Mouse (Mus musculus) gastrocnemius, postnatal 36 days (tissue): ENCODE data around the gene Plekhm3. TPM values are rescaled to one million over a fixed set of nuclear protein-coding genes. Genes with fewer than 3 reads are reported as not detected.

Experiments
- DNase-seq, 2 experiments: peaks; one replicate each; pipeline ENCODE4 v3.0.0; 2022
- intact Hi-C: fragments of 180-260 bp; cut with DNase I; formaldehyde crosslinking; loops from one replicate; pipeline ENCODE4 v1.15.1; 2025
- total RNA-seq, 2 experiments: library from RNA; stranded (reverse); gene quantifications; 2 replicates each; pipeline ENCODE4 v1.2.3; 2021

The Plekhm3 gene
- total RNA-seq, 2 experiments from 2014 or later: 4.7 to 6.7 TPM

DNA sequence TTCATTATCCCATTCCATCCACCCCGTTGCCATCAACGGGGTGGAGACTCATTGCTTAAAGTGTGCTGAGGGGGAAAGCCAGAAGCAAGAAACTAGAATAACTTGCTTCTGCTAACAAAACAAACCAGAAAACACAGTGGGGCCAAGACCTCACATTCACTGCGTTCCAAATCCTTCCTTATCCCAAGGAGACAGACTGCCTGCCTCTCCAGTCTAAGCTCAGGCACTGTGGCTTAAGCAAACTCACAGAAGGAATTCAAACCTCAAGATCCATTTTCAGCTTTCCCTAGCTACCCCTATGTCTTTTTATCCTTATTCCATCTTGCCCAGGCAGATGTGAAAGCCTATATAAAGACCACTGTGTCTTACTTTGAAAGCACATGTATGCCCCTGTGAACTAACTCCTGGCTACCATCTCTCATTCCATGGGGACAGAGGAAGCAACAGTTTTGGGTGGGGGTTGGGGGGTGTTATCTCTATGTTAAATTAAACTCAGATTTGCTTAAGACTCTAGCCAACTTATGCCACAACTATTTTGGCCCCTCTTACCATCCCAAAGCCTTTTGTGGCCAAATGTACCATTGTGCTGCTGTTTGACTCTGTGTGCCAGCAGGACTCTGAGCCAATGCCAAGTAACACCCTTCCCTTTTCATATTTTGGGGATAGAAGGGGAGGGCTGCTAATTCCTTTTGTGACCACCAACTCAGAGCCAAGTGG lies 112.6 kb downstream of the Plekhm3 start:
- DNase-seq: no peak
- intact Hi-C loops: no loop called here

DNA sequence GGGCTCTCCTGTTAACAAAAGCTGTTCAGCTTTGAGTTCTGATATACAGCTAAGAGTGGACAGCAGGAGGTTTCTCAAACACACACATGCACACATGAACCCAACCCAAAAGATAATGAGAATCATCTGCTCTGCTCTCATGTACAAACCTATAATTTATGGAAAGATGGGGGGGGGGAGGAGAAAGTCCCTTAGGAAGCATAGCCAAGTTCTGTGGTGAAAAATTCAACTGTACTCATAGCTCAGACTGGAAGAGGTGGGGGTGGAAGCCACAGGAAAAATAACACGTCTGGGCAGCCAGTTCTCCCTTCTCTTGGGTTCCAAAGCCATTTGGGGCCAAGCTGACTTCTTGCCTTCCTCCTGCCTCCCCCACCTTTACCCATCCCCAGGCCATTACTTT lies 115.7 kb downstream of the Plekhm3 start:
- intact Hi-C loops: no loop called here
- DNase-seq: no peak

GRCm38 (mm10) chr1:64836584-64836983 lies 120.0 kb downstream of the Plekhm3 start:
- peak in 1 of 2 experiments; percentile 7 for DNase-seq
- intact Hi-C loops: loop anchor here (5.0 kb wide), 1 partner anchor 34 kb away; no protein-coding TSS in a partner anchor

DNA sequence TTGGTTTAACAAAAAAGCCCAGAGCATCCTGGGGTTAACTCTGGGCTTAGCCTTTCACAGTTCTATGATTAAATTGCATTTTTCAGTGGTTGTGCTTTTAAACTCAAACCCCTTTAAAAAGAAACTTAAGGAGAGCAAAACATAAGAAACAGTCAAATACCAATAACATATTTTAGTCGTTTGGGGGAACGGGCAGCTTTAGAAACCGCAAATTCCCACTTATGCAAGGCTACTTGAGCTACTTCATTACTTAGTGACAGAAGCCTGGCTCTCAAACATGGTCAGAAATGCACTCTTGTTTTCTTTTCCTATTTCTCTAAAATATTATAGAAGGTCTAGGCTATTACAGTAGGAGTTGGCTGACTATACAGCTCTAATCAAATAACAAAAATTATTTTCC lies 120.5 kb downstream of the Plekhm3 start:
- DNase-seq: no peak
- intact Hi-C loops: loop anchor here (5.0 kb wide), 1 partner anchor 34 kb away; no protein-coding TSS in a partner anchor

GRCm38 (mm10) chr1:64831552-64831951 lies 125.1 kb downstream of the Plekhm3 start:
- DNase-seq: no peak
- intact Hi-C loops: no loop called here

- no peak for DNase-seq
- intact Hi-C loops: no loop called here
These were observed 129.2 kb downstream of the Plekhm3 start for GRCm38 (mm10) chr1:64827434-64827833.

- DNase-seq: no peak
- intact Hi-C loops: no loop called here
These were observed 130.1 kb downstream of the Plekhm3 start for GRCm38 (mm10) chr1:64826348-64827103.

- no peak for DNase-seq
- intact Hi-C loops: no loop called here
These were observed 133.1 kb downstream of the Plekhm3 start for GRCm38 (mm10) chr1:64823564-64823963.

DNA sequence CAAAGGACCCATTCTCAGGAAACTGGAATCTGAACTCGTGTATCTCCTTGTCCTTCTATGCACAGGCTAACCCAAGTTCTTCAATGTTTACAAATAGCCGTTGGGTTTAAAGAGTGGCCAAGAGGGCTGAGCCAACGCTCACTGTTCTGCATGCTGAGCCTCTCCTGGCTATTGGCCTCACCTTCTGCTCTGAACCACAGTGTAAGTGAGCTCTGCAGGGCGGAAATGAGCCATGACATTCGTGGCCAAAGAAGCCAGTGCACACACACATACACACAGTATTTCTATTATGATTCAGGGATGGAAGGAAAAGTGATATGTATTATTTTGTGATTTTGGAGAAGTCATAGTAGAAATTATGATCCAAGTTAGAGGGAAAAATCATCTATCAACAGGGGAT lies 138.9 kb downstream of the Plekhm3 start:
- DNase-seq: no peak
- intact Hi-C loops: no loop called here

DNA sequence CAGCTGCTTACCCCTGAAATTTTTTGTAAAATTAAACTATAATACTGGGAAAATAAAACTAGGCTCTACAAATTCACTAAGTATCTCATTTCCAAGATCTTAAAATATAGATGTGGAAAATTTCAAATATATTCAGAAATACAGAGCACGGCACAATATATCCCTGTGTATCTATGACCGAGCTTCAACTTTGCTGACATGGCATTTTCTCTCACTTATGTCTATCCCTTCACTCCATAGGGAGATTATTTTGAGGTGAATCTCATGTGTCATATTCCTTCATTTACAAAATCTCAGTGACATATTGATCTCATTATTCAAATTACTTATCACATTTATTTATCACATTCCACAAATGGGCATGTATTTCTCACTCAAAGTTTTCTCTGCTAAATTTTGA lies 143.4 kb downstream of the Plekhm3 start:
- no peak for DNase-seq
- intact Hi-C loops: no loop called here

DNA sequence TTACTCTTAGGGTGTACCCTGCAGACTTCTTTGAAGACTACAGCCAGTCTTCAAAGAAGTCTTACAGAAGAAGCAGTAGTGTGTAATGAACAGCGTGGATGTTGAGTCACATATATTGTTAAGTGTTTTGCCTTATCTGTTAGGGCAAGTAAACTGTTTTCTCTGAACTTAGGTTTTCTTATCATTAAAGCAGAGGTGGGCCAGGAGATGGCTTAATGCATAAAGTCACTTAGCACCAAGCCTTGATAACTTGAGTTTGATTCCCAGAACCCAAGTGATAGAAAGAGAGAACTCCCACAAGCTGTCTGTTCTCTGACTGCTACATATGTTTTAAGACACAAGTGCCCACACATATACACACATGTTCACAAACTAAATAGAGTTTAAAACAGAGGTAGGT lies 144.7 kb downstream of the Plekhm3 start:
- DNase-seq: no peak
- intact Hi-C loops: no loop called here

GRCm38 (mm10) chr1:64809085-64809484 lies 147.5 kb downstream of the Plekhm3 start:
- no peak for DNase-seq
- intact Hi-C loops: no loop called here

GRCm38 (mm10) chr1:64807766-64808165 lies 148.9 kb downstream of the Plekhm3 start:
- intact Hi-C loops: no loop called here
- peak in 1 of 2 experiments; percentile 17 for DNase-seq

GRCm38 (mm10) chr1:64805217-64805616 lies 151.4 kb downstream of the Plekhm3 start:
- no peak for DNase-seq
- intact Hi-C loops: no loop called here

DNA sequence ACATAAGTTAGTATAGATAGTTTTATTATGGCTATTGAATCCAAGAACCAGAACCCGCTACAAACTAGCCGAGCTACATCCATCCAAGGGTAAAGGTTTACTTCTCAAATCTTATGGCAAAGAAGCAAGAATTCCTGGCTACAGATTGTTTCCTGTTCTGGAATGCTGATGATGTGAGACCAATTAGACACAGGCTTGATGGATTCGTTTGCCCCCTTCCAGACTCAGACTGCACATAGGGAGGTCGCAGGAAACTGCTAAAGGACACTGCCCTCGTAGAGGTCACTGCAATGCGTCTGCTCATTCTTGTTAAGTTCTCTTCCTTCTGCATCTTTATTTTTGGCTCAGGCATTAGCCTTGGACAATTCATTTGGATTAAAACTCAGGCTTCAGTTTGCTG lies 154.0 kb downstream of the Plekhm3 start:
- DNase-seq: no peak
- intact Hi-C loops: loop anchor here (5.0 kb wide), 1 partner anchor 35 kb away; no protein-coding TSS in a partner anchor

DNA sequence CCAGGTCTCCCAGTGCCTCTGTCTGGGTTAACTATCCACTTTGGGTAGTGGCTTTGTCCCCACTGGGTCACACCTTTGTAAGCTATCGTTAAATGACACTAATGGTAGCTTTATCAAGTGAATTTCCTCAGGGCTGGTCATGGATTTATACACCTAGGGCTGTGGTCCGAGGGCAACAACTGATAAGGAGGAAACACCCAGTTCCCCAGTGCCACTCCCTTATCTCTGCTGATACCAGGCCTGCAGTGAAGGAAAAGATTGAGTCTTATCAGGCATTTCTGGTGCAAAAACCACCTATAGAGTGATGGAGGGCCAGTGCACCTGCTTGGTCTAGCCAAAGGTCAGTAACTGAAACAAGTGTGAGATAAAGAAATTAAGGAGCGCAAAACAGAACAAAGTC lies 159.0 kb downstream of the Plekhm3 start:
- DNase-seq: no peak
- intact Hi-C loops: no loop called here

GRCm38 (mm10) chr1:64796867-64797582 lies 159.6 kb downstream of the Plekhm3 start:
- intact Hi-C loops: no loop called here

GRCm38 (mm10) chr1:64795284-64796040 lies 161.2 kb downstream of the Plekhm3 start:
- intact Hi-C loops: no loop called here
- DNase-seq: no peak

More at GRCm38 (mm10) chr1:64796867-64797582, 159.6 kb downstream of the Plekhm3 start:
- DNase-seq: no peak

- no peak for DNase-seq
- intact Hi-C loops: loop anchor here (5.0 kb wide), 1 partner anchor 57 kb away; the partner anchor contains the start of gene Fzd5
These were observed 162.5 kb downstream of the Plekhm3 start for GRCm38 (mm10) chr1:64794096-64794495.

DNA sequence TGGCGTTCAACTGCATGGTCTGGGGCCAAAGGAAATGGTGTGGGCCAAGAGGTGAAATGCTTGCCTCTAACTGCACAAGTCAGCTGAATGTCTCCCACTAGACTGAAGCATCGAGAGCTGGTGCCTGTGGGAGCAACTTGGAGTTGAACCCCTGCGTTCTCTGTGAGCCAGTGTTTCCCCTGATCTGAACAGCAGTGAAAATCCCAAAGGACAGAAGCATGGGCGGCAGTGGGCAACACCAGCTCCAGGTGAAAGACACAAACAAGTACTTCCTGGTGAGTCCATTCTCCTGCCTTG lies 163.4 kb downstream of the Plekhm3 start:
- intact Hi-C loops: loop anchor here (5.0 kb wide), 1 partner anchor 56 kb away; the partner anchor contains the start of gene Fzd5
- DNase-seq: no peak
